Mouse (Mus musculus) ES-CJ7 (cell line): ENCODE measurements at regions not wholly inside any gene's neighbourhood (a gene's known extent, or its start where the extent isn't known, plus 50 kb on each side); places are given as distances from the start of the nearest gene placed in this dataset.
A peak's percentile ranks its signal among the peaks of the same experiment; 100 is the strongest.

Experiments used
- DNase-seq: peaks from one replicate; pipeline ENCODE4 v3.0.0; 2011; ENCODE audit warnings: low read depth, low spot score

- no peak for DNase-seq
These were observed 53.4 kb downstream of the Gm47996 start for GRCm38 (mm10) chr1:151263372-151263771.

GRCm38 (mm10) chr1:151263830-151264229 lies 53.9 kb downstream of the Gm47996 start:
- DNase-seq: no peak

GRCm38 (mm10) chr1:151264789-151265188 lies 54.9 kb downstream of the Gm47996 start:
- no peak for DNase-seq

GRCm38 (mm10) chr1:151265590-151265989 lies 55.7 kb downstream of the Gm47996 start:
- DNase-seq: no peak

GRCm38 (mm10) chr1:151266703-151267102 lies 56.8 kb downstream of the Gm47996 start:
- no peak for DNase-seq

GRCm38 (mm10) chr1:151270691-151271090 lies 60.8 kb downstream of the Gm47996 start:
- DNase-seq: peak; percentile 55

GRCm38 (mm10) chr1:151274306-151274705 lies 64.4 kb downstream of the Gm47996 start:
- DNase-seq: no peak

GRCm38 (mm10) chr1:151275581-151275980 lies 65.7 kb downstream of the Gm47996 start:
- DNase-seq: no peak

GRCm38 (mm10) chr1:151279955-151280354 lies 64.3 kb upstream of the Ivns1abp start:
- no peak for DNase-seq

- DNase-seq: no peak
These were observed 59.2 kb upstream of the Ivns1abp start for GRCm38 (mm10) chr1:151285045-151285444.

GRCm38 (mm10) chr1:151287451-151287850 lies 56.8 kb upstream of the Ivns1abp start:
- no peak for DNase-seq

GRCm38 (mm10) chr1:151289061-151289460 lies 55.2 kb upstream of the Ivns1abp start:
- DNase-seq: no peak

GRCm38 (mm10) chr1:151289493-151290258 lies 54.6 kb upstream of the Ivns1abp start:
- peak; percentile 68 for DNase-seq

GRCm38 (mm10) chr1:151293311-151294050 lies 50.8 kb upstream of the Ivns1abp start:
- peak; percentile 63 for DNase-seq
